Mouse (Mus musculus): ENCODE results near the gene Map3k21. TPM values are rescaled to one million over a fixed set of nuclear protein-coding genes. Genes with fewer than 3 reads are reported as not detected.
A peak's percentile ranks its signal among the peaks of the same experiment; 100 is the strongest.

Gene Map3k21
- polyA plus RNA-seq (2014; fragmentation: Nextera tagmentation; extraction: Ambion mirVana) = 0.04 and 0.13 TPM in 2 replicates

DNA sequence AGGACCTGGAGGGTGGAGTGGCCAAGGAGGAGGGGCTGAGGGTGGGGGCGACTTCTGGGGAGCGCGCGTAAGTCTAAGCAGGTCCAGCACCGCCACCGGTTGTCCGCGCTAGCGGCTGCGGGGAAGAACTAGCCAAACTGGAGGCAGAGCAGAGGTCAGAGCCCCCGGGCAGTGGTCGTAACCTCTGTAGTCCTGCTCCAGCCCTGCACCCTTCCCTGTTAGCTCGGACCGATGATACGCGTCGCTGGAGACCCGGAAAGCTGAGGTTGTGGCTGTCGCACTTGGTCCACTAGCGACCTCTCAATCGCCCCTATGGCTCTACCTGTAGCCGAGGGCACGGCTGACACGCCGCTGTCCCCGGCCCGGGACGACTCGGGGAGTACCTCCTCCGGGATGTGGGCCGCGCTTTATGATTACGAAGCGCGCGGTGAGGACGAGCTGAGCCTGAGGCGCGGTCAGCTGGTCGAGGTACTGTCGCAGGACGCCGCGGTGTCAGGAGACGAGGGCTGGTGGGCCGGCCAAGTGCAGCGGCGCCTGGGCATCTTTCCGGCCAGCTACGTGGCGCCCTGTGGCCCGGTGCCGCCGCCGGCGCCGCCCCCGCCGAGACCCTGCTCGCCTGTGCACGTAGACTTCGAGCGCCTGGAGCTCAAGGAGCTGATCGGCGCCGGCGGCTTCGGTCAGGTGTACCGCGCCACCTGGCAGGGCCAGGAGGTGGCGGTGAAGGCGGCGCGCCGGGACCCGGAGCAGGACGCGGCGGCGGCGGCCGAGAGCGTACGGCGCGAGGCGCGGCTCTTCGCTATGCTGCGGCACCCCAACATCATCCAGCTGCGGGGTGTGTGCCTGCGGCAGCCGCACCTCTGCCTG, at the start of gene Map3k21:
Gene Map3k21 (plus strand): TSS at position 86 of the 864 bp plus-strand sequence.
- Histone ChIP-seq H3K36me3 (ENCODE audit: control insufficient read depth, insufficient read depth, low read length) (no peaks in the 10 kb centered on the region), H3K4me2 (ENCODE audit: low read length) (peak within 1 kb of the TSS; percentile 99), H3K9me3 (ENCODE audit: control insufficient read depth, low read length) (0 out of 2 replicates have a peak, but pooled peaks cover 3% of the 10 kb centered on the region), H3K27me3 (ENCODE audit: control insufficient read depth, insufficient read depth, low read length) (peaks cover 56% of the 10 kb centered on the region), H3K27ac (replicated peaks in 1 of 2; ENCODE audit: control insufficient read depth in 1 of 2, insufficient read depth in 1 of 2, low read depth in 2 of 2, low read length in 2 of 2) (no peak within 1 kb of the TSS), H3K4me3 (ENCODE audit: control insufficient read depth in 1 of 2, insufficient read depth in 1 of 2, low read depth in 1 of 2, low read length in 2 of 2) (peak within 1 kb of the TSS; percentile 51 to 61), H3K9ac (ENCODE audit: low read length) (peak within 1 kb of the TSS; percentile 68), H3K4me1 (ENCODE audit: control insufficient read depth in 2 of 2, insufficient read depth in 2 of 2, low read length in 2 of 2) (peaks cover 2 to 9% of the 10 kb centered on the region in 2 experiments; a peak in 3 of 4 replicates)
- ATAC-seq (ENCODE audit: insufficient number of reproducible peaks, insufficient read depth, low FRiP score, low read depth) = peak; percentile 12; the same call in 1 of the 2 replicates
- under 1% methylated on average over 93 of the region's 93 CpGs for WGBS

DNA sequence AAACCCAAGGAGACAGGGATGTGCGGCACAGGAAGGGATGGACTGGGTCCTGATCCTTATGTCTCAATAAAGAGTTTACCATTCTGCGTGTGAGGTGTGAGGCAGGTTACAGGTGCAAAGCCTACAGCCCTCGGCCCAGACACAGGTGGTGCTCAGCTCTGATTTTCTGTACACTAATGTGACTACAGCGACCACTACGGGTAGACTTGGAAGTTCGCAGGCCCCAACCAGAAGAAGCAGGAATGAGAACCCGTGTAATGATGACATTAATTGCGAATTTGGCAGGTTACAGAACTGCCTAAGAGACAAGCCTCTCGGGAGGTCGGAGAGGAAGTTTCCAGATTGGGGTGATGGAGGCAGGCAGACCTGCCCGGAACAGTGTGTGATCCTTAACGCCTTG, 44.1 kb upstream of the Map3k21 start:
- H3K4me2 ChIP-seq (ENCODE audit: low read length) = no peak overlapping the region
- no peak overlapping the region for H3K9ac ChIP-seq (ENCODE audit: low read length)
- no peaks in the 10 kb centered on the region for H3K27me3 ChIP-seq (ENCODE audit: control insufficient read depth, insufficient read depth, low read length)
- no peak overlapping the region for H3K27ac ChIP-seq (replicated peaks in 1 of 2; ENCODE audit: control insufficient read depth in 1 of 2, insufficient read depth in 1 of 2, low read depth in 2 of 2, low read length in 2 of 2)
- ATAC-seq (ENCODE audit: insufficient number of reproducible peaks, insufficient read depth, low FRiP score, low read depth) = no peak
- no peak overlapping the region for H3K4me3 ChIP-seq (ENCODE audit: control insufficient read depth in 1 of 2, insufficient read depth in 1 of 2, low read depth in 1 of 2, low read length in 2 of 2)
- H3K36me3 ChIP-seq (ENCODE audit: control insufficient read depth, insufficient read depth, low read length) = no peaks in the 10 kb centered on the region
- H3K4me1 ChIP-seq (ENCODE audit: control insufficient read depth in 2 of 2, insufficient read depth in 2 of 2, low read length in 2 of 2) = peaks cover 26 to 29% of the 10 kb centered on the region in 2 experiments
- H3K9me3 ChIP-seq (ENCODE audit: control insufficient read depth, low read length) = no peaks in the 10 kb centered on the region
- WGBS = 79% methylated on average over 12 of the region's 12 CpGs

DNA sequence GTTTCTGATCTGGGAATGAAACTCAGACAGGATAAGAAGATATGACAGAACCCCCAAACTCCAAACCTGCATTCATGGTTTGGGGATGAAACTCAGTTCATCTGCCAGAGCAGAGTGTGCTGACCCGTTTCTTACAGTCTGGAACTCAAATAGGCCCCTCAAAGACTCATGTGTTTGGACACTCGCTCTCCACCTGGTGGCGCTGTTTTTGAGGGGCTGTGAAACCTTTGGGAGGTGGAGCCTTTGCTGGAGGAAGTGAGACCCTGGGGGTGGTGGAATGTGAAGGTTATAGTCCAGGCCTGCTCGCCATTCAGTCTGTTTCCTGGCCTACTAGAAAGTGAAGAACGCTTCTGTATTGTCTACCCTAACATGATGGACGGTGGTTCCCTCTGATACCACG, 41.7 kb upstream of the Map3k21 start:
- ATAC-seq (ENCODE audit: insufficient number of reproducible peaks, insufficient read depth, low FRiP score, low read depth) = no peak
- peaks cover 28 to 34% of the 10 kb centered on the region in 2 experiments for H3K4me1 ChIP-seq (ENCODE audit: control insufficient read depth in 2 of 2, insufficient read depth in 2 of 2, low read length in 2 of 2)
- H3K27ac ChIP-seq (replicated peaks in 1 of 2; ENCODE audit: control insufficient read depth in 1 of 2, insufficient read depth in 1 of 2, low read depth in 2 of 2, low read length in 2 of 2) = no peak overlapping the region
- H3K36me3 ChIP-seq (ENCODE audit: control insufficient read depth, insufficient read depth, low read length) = no peaks in the 10 kb centered on the region
- H3K27me3 ChIP-seq (ENCODE audit: control insufficient read depth, insufficient read depth, low read length) = no peaks in the 10 kb centered on the region
- H3K9ac ChIP-seq (ENCODE audit: low read length) = no peak overlapping the region
- H3K4me2 ChIP-seq (ENCODE audit: low read length) = no peak overlapping the region
- 45% methylated on average over 7 of the region's 7 CpGs for WGBS
- H3K4me3 ChIP-seq (ENCODE audit: control insufficient read depth in 1 of 2, insufficient read depth in 1 of 2, low read depth in 1 of 2, low read length in 2 of 2) = no peak overlapping the region
- no peaks in the 10 kb centered on the region for H3K9me3 ChIP-seq (ENCODE audit: control insufficient read depth, low read length)

DNA sequence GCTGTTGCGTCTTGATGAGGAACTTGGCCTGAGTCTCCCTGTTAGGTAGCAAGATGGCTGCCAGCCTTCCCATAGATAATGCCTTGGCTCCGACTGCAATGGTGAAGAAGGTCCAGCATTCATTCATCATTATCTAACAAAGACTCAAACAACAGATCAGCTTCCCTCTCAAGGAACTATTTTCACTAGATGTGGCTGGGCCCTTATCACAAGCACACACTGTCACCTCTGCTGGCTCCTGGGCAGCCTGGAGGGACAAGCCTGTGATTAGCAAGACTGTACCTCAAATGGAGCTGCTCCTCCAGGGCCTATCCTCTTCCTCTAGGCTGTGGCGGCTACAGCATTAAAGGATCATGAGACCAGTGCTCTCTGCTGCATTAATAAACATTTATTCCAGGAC, 40.5 kb upstream of the Map3k21 start:
- WGBS = 63% methylated on average over 3 of the region's 3 CpGs
- ATAC-seq (ENCODE audit: insufficient number of reproducible peaks, insufficient read depth, low FRiP score, low read depth) = no peak

DNA sequence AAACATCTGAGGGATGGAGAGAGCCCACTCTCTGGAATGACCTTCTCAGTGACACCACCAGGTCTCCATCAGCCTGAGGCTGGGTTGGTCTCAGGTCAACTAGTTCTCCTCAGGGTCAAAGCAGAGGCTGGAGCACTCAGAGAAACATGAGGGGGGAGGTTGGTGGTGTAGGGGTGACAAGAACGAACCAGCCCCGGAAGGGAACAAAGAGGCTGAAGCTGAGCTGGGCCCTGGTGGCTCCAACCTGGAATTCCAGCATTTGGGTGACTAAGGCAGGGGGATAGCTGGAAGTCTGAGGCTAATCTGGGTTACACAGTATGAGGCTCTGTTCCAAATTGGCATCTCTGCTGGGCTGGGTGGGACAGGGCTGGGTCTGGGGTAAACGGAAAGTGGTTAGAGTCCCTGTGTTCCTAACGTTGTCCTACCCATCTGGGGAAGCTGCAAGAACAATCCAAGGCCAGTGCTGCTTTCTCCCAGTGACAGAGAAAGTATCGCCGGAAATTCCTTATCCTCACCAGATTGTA, 40.0 kb upstream of the Map3k21 start:
- H3K4me3 ChIP-seq (ENCODE audit: control insufficient read depth in 1 of 2, insufficient read depth in 1 of 2, low read depth in 1 of 2, low read length in 2 of 2) = no peak overlapping the region
- peak overlapping the region; percentile 34 for H3K9ac ChIP-seq (ENCODE audit: low read length)
- peaks cover 28 to 34% of the 10 kb centered on the region in 2 experiments for H3K4me1 ChIP-seq (ENCODE audit: control insufficient read depth in 2 of 2, insufficient read depth in 2 of 2, low read length in 2 of 2)
- H3K4me2 ChIP-seq (ENCODE audit: low read length) = peak overlapping the region; percentile 25
- no peaks in the 10 kb centered on the region for H3K9me3 ChIP-seq (ENCODE audit: control insufficient read depth, low read length)
- WGBS = 12% methylated on average over 6 of the region's 6 CpGs
- H3K36me3 ChIP-seq (ENCODE audit: control insufficient read depth, insufficient read depth, low read length) = no peaks in the 10 kb centered on the region
- no peak for ATAC-seq (ENCODE audit: insufficient number of reproducible peaks, insufficient read depth, low FRiP score, low read depth)
- no peaks in the 10 kb centered on the region for H3K27me3 ChIP-seq (ENCODE audit: control insufficient read depth, insufficient read depth, low read length)
- peak overlapping the region in 1 of 2 experiments; percentile 28; a peak in 1 of 4 replicates for H3K27ac ChIP-seq (replicated peaks in 1 of 2; ENCODE audit: control insufficient read depth in 1 of 2, insufficient read depth in 1 of 2, low read depth in 2 of 2, low read length in 2 of 2)

More for the DNA sequence above, 40.5 kb upstream of the Map3k21 start:
- no peak overlapping the region for H3K4me2 ChIP-seq (ENCODE audit: low read length)
- no peaks in the 10 kb centered on the region for H3K27me3 ChIP-seq (ENCODE audit: control insufficient read depth, insufficient read depth, low read length)
- no peaks in the 10 kb centered on the region for H3K9me3 ChIP-seq (ENCODE audit: control insufficient read depth, low read length)
- H3K9ac ChIP-seq (ENCODE audit: low read length) = no peak overlapping the region
- peaks cover 28 to 34% of the 10 kb centered on the region in 2 experiments for H3K4me1 ChIP-seq (ENCODE audit: control insufficient read depth in 2 of 2, insufficient read depth in 2 of 2, low read length in 2 of 2)
- no peaks in the 10 kb centered on the region for H3K36me3 ChIP-seq (ENCODE audit: control insufficient read depth, insufficient read depth, low read length)
- H3K4me3 ChIP-seq (ENCODE audit: control insufficient read depth in 1 of 2, insufficient read depth in 1 of 2, low read depth in 1 of 2, low read length in 2 of 2) = no peak overlapping the region
- H3K27ac ChIP-seq (replicated peaks in 1 of 2; ENCODE audit: control insufficient read depth in 1 of 2, insufficient read depth in 1 of 2, low read depth in 2 of 2, low read length in 2 of 2) = no peak overlapping the region; a peak in 1 of 4 replicates

DNA sequence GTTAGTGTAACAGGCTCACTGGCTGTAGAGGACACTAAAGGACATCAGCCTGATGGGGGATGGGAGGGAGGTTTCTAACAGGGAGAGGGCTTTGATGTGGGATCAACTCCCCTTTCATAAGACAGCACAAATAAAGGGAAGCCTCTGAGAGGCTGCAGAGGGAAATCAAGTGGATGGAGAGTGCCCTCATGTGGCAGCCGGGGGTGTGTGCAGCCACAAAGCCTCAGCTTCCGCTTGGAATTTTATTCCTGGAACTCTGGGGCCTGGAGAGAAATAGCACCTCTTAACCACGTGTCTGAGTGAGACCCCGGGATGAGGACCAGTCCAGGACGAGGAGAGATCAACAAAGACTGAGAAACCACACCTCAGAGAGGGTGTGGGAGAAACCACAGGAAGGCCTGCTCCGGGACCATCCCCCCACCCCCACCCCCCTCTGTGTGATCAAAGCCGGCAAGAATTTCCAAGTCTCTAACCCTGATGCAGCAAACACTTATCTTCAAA, 39.4 kb upstream of the Map3k21 start:
- no peaks in the 10 kb centered on the region for H3K36me3 ChIP-seq (ENCODE audit: control insufficient read depth, insufficient read depth, low read length)
- peaks cover 28 to 34% of the 10 kb centered on the region in 2 experiments for H3K4me1 ChIP-seq (ENCODE audit: control insufficient read depth in 2 of 2, insufficient read depth in 2 of 2, low read length in 2 of 2)
- 2% methylated on average over 7 of the region's 7 CpGs for WGBS
- H3K27ac ChIP-seq (replicated peaks in 1 of 2; ENCODE audit: control insufficient read depth in 1 of 2, insufficient read depth in 1 of 2, low read depth in 2 of 2, low read length in 2 of 2) = peak overlapping the region in 1 of 2 experiments; percentile 28; a peak in 1 of 4 replicates
- H3K9me3 ChIP-seq (ENCODE audit: control insufficient read depth, low read length) = no peaks in the 10 kb centered on the region
- H3K9ac ChIP-seq (ENCODE audit: low read length) = peak overlapping the region; percentile 34
- ATAC-seq (ENCODE audit: insufficient number of reproducible peaks, insufficient read depth, low FRiP score, low read depth) = peak; percentile 70
- H3K4me2 ChIP-seq (ENCODE audit: low read length) = peak overlapping the region; percentile 31
- H3K27me3 ChIP-seq (ENCODE audit: control insufficient read depth, insufficient read depth, low read length) = no peaks in the 10 kb centered on the region
- H3K4me3 ChIP-seq (ENCODE audit: control insufficient read depth in 1 of 2, insufficient read depth in 1 of 2, low read depth in 1 of 2, low read length in 2 of 2) = no peak overlapping the region

DNA sequence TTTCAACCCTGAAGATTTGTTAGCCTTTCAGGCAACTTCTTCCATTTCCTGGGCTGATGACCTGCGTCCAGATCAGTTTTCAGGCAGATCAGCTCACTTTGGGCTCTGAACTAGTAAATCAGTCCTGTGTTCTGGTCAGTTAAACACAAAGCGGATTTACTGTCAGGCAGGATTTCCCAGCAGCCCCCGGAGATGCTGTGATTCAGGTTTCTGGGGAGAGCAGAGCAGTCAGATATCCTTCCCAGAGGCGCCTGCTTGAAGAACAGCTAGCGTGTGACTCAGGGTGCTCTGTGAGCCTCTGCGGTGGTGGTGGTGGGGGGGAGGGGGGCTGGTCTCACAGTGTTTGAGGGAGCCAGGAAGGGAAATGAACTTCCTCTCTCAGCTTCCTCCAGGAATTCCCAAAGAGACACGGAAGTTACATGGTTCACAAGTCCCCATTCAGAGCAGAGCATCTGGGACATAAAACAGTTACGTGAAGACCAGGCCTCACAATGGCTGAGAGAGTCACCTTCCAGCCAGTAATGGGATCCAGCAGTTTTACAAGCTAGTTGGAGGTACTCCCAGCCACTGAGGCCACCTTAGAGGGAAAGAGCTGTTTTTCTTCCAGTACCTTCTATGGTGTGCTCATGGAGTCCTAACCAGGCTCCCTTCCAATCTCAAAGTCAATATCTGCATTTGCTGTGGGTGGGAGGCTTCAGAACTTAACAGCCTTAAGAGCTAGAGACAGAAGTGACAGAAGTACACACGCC, 37.6 kb upstream of the Map3k21 start:
- Histone ChIP-seq H3K4me3 (ENCODE audit: control insufficient read depth in 1 of 2, insufficient read depth in 1 of 2, low read depth in 1 of 2, low read length in 2 of 2) (no peak overlapping the region), H3K4me1 (ENCODE audit: control insufficient read depth in 2 of 2, insufficient read depth in 2 of 2, low read length in 2 of 2) (peaks cover 28 to 34% of the 10 kb centered on the region in 2 experiments), H3K27me3 (ENCODE audit: control insufficient read depth, insufficient read depth, low read length) (no peaks in the 10 kb centered on the region), H3K9me3 (ENCODE audit: control insufficient read depth, low read length) (no peaks in the 10 kb centered on the region), H3K4me2 (ENCODE audit: low read length) (no peak overlapping the region), H3K9ac (ENCODE audit: low read length) (no peak overlapping the region), H3K36me3 (ENCODE audit: control insufficient read depth, insufficient read depth, low read length) (no peaks in the 10 kb centered on the region), H3K27ac (replicated peaks in 1 of 2; ENCODE audit: control insufficient read depth in 1 of 2, insufficient read depth in 1 of 2, low read depth in 2 of 2, low read length in 2 of 2) (no peak overlapping the region)
- no peak for ATAC-seq (ENCODE audit: insufficient number of reproducible peaks, insufficient read depth, low FRiP score, low read depth)
- 50% methylated on average over 9 of the region's 9 CpGs for WGBS

Data from heart, embryonic 14.5 days (tissue).